Mouse (Mus musculus) liver, embryonic 14.5 days (tissue): Measurements from ENCODE around the gene Eva1c.

ENCODE experiments used
- CTCF ChIP-seq: IDR thresholded peaks from 2 replicates; pipeline ENCODE4 v1.5.1; 2016; ENCODE audit warnings: antibody characterized with exemption, low read depth, control low read depth
- EP300 ChIP-seq: IDR thresholded peaks from 2 replicates; pipeline ENCODE4 v1.6.1; 2016; ENCODE audit warnings: antibody characterized with exemption, low read depth

GRCm38 (mm10) chr16:90788580-90788979 lies 37.9 kb upstream of the Eva1c start:
- TF ChIP-seq CTCF, result no peak
- no peak for TF ChIP-seq EP300
